Mouse (Mus musculus) layer of hippocampus, postnatal 10 days (tissue): ENCODE results near the gene Rps27l. TPM values are rescaled to one million over a fixed set of nuclear protein-coding genes. Genes with fewer than 3 reads are reported as not detected.

ENCODE experiments used
- DNase-seq, 2 experiments: peaks; one replicate each; pipeline ENCODE4 v3.0.0; 2021; ENCODE audit warnings: low spot score in 2 of 2
- total RNA-seq, 2 experiments: library from RNA; stranded (reverse); gene quantifications; 2 replicates each; pipeline ENCODE4 v1.2.3; 2021

The Rps27l gene
- total RNA-seq, 2 experiments from 2014 or later: 45.4 to 52.1 TPM

DNA sequence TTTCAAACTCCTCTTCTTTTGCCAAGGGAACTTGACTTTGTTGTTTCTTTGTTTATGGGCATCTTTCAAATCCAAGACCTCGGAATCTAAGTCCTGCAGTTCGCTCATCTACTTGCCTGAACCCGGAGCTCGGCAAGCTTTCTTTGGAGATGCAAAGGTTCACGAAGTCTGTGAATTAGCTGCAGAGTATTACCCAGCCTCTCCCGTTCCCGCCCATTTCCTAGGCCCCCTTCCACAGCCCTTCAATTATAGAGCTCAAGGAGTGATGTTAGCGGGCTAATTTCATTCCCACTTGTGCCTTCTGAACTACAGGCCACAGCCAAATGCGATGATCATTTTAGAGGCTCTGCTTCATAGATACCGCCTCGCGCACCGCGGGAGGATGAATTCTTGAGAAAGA, 25.9 kb upstream of the Rps27l start:
- no peak for DNase-seq

DNA sequence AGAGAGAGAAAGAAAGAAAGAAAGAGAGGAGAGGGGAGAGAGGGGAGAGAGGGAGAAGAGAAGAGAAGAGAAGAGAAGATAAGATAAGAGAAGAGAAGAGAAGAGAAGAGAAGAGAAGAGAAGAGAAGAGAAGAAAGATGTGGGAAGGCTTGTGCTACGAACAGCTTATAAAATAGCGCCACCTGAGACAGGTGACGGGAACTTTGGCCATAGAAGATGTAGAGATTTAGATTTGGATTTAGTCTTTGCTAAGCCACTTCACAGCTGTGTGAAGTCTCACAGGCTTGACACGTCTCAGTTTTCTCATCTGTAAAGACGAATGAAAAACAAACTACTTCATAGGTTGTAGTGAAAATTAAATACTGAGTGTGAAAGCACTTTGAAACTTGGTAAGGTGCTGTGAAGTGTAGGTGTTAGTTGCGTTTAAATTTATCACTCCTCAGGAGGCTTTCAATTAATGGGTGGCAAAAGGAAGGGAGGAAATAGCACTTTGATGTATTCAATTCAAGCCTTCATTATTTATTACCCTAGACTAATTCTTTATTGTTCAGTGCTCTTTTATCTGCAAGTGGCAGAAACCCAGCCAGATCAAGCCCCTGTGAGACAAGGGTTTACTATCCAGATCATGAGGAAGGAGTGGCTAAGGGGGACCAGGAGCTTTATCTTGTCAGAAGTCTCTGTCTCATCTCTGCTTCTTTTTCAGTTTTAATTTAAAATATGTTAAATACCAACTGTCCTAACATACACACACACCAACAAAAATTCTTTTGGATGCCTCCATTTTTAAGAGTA, 25.2 kb upstream of the Rps27l start:
- DNase-seq: no peak

DNA sequence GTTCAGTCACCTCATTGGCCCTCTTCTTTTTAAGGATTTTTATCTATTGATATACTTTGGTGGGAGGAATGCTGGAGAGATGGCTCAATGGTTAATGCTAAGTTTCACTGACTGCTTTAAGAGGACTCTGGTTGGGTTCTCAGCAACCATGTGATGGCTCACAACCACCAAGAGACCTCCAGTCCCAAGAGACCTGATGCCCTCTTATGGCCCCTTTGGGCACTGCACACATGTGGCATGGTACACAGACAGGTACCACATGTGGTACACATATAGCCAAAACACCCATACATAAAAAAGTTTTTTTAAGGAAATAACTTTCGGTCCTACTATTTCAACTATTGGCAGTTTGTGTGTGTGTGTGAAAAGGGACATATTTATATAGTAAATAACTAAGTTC, 23.8 kb upstream of the Rps27l start:
- DNase-seq: no peak

DNA sequence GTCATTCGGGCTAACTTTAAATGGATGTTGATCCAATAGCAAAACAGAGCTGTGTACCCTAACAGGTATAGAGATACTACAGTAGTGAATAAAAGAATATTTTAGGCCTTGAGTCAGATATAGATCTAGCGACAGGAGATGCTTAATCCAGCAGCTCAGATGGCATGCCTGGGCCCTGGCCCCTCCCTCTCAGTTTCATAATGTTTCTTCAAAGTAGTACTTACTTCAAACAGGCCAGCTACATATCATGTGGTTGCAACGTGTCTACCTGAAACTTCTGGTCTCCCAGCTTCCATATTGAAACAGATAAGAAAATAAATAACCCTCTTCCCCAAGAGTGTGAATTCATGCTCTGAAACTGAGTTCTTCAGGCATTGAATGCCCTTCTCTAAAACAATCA, 20.0 kb upstream of the Rps27l start:
- DNase-seq: no peak

DNA sequence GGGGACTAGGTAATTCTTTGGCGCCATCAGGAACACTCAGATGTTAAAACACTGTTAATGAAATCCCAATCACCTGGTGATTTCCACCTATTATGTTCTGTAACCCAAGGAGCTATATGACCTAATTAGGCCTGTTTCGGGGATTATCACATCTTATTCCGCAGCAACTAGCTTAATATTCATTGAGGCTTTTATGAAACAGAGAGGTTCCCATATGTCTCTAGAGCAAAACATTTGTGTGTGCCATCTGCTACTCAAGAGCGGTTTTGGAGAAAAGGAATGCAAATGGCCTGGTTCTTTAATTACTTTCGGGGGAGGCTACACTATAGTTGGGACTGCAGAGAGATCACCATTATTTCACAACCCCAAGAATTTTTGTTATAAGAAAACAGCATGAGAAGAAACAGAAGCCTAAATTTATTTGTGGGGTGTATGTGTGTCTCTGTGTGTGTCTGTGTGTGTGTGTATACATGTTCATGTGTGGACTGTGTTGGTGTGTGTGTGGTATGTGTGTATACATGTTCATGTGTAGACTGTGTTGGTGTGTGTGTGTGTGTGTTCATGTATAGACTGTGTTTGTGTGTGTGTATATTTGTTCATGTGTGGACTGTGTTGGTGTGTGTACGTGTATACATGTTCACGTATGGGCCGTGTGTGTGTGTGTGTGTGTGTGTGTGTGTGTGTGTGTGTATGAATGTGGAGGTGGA, 18.0 kb upstream of the Rps27l start:
- no peak for DNase-seq

DNA sequence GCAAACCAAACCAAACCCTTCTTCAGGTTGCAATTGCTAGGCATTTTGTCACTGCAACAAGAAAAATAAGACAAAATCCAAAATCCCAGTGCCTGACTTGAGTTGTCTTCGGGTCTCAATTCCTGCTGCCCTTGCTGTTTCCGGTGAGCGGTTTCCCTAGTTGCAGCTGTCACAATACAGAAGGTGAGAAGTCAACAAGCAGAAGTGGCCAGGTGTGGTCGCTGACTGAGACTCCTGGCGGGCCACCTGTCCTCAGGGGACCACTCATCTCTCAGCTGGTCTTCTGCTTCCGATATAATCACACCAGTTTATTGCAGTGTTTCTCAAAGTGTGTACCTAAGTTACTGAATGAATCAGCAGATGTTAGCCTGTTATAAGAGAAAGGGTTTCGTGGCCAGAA, 15.5 kb upstream of the Rps27l start:
- DNase-seq: no peak

DNA sequence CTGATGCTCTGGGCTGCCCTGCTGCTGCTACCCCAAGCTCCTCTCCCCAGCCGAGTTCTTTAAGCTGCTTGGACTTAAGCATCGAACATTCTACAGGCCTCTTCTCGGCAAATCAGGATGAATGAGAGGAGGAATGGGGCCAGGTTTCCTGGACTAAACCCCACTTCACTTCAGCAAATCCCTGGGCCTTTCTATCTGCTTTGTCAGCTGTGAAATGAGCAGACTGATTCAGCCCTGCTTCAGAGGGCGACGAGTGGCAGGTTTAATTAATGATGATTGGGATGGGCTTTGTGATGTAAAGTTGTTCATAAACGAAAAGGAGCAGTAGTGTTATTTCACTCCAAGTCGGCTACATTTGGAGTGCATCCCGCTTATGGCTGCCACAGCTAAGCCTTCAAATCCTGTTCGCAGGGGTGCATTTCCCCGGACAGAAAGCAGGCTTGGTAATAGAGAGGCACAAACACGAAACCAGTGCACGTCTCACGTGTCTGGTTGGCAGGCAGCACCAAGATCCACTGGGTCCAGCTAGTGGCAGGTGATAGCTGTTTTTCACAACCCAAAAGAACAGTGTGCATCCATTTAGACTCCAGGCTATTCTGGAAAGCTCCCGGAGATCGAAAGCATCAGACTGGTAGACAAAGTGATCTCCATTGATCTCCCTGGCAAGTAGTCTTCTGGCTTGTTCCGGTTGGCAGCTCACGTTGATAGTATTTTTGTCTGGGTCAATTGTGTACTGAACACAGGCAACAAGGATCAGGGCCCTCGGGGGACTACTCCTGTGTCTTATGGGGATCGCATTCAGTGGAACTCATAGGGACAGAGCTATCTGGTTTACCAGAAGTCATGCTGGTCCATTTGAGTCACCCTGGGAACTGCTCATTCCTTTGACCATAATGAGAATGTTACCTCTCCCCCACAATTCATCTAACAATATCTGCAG, 11.7 kb upstream of the Rps27l start:
- peak in 1 of 2 experiments; percentile 35 for DNase-seq

DNA sequence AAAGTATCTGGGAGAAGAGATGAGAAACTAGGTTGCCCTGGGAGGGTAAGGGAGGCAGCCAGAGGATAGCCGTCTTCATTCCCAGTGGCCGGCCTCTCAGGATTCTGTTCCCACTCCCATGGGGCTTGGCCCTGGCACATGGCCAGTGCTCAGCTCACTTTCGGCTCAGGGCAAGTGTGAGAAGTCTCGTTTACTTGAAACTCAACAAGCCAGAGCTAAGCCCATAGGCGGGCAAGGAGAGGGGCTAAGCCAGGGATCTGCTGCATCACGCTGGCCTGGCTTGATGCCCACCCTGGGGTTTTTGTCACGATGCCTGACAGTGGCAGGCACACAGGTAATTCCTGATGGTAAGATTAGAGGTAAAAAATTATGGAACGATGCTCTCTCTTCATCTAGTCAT, 8.4 kb upstream of the Rps27l start:
- DNase-seq: peak in 1 of 2 experiments; percentile 33

DNA sequence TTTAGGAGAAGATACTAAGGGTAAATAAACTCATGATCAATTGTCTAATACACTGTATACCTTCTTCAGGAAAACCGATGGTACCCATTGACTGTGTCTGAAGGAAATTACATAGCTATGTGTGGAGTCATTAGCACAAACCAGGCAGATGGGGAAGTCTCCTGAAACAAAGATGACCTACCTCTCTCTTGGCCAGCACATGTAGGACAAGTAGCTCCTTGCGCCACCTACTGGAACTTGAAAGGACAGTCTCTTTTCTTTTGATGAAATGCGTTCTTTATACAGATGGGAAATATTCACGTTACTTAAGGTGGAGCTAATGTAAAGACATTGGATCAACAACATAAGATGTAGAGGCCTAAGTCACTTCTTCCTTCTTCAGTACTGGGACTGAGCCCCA, 7.0 kb upstream of the Rps27l start:
- peak in 1 of 2 experiments; percentile 29 for DNase-seq

DNA sequence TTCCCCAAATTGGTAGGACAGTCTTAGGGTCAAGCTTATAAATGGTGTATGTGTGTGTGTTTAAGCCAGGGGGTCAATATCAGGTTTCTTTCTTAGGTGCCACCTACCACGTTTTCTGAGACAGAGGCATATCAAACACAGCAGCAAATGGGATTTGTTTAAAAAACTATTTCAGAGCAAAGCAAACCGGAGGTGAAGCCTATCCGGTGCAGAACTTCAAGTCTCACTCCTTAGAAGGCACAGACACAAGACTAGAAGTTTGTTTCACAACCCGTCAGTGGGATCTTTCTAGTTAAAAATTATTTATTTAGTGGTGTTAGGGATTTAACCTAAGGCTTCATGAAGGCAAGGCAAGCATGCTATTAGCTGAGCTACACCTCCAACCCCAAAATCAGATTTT, 725 bp upstream of the Rps27l start:
- no peak for DNase-seq

DNA sequence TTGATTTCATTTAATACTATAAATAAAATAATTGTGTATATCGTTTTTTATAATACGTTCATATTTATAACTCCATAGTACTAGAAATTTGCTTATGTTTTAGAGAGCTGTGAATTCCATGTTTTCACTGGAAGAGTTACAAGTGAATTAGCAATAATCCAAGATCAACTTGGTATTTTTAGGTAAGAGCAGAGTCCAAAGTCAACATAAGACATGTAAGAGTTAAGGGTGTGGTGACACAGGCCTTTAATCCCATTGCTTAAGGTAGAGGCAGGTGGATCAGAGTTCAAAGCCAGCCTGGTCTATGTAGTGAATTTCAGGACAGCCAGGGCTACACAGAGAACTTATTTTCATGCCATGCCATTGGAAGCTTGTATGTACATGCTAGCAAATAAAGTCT, 2.6 kb downstream of the Rps27l start:
- DNase-seq: no peak

DNA sequence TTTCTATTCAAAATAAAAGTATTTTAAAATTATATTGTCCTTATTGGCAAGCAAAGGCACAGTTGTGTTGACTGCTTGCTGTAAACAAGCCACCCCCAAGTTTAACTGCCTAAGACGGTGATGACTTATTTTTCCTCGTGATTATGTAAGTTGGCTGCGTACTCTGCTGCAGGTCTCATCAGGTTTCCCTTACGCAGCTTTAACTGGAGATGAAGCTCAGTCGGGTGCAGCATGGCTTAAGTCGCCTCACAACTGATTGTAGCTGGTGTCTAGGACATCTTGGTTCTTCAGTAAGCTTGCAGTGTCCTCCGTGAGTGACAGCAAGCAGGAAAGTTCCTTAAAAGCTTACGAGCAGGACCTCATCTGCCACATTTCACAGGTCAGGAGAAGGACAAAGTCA, 6.4 kb downstream of the Rps27l start:
- no peak for DNase-seq

DNA sequence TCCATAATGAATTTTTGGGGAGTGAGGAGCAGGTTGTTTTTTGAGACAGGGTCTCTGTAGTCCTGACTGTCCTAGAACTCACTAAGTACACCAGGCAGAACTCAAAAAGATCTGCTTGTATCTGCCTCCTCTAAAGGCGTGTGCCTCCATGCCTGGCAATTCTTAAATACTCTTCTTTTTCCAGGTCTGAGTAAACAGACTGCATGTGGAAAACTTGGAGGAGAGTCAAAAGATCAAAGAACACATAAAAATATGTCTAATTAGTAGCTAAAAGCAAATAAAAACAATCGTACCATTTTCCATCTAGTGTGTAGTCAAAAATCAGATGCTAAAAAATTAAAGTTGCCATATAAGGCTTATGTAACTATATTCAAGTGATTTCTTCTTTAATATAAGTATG, 7.0 kb downstream of the Rps27l start:
- no peak for DNase-seq

DNA sequence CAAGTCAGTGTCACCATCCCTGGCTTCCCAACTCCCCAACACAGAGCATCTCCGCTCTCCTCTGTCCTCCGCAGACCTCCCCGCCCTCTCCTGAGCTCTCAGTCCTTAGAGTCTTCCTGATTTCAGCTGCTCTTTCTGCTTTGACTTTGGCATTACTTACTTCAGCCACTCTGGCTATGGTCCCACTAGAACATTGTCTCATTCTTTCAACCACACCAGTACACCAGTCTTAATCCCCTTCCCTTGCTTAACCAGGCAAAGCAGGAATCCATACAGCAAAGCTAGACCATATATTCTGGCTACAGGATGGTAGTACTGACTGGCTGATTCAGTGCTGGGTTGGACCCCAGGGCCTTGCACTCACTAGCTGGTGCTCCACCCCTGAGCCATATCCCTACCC, 11.6 kb downstream of the Rps27l start:
- no peak for DNase-seq

DNA sequence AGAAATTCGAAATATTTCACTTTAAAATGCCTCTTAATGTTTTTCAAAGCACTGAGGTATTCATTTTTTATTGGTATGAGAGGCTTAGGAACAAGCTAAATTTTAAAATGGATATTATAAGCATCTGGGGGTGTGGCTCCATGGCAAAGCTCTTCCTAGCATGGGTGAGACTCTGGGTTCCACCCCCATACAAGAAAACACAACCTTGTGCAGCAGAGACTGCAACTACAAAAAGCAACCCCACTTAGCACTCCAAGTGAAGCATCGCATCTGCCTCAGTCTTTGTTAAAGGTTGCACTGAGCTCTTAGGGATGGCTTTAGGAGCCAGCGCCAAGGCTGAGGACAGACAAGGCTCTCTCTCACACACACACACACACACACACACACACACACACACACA, 15.6 kb downstream of the Rps27l start:
- no peak for DNase-seq

DNA sequence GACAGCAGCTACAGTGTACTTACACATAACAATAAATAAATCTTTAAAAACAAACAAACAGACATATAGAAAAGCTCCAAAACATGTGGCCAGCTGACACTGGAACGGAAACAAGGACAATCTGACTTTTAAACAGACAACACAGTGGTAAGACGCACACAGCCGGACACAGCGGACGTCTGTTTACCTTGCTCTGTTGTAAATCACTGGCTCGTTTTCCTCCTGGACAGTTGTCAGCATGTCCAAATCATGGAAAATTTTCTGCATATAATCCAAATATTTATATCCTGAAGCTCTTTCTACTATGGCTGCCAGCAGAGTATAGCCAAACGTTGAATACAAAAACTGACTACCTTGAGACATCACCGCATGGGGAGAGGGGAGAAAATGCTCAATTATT, 21.6 kb downstream of the Rps27l start:
- DNase-seq: no peak

DNA sequence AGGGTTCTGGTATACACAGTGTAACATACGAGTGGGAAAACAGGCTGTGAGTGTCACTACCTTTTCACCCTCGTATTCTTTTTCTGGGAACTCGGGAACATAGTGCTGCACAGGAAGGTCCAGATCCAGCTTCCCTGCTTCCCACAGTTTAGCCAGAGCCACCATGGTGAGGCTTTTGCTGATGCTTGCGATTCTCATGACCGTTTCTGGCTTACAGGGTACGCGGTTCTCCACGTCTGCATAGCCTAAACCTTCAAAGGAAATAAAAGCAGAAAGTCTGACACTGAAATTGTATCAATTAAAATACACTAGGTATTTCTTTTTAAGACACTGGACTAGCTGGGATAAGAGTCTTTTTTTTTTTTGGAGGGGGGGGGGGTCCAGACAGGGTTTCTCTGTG, 25.2 kb downstream of the Rps27l start:
- DNase-seq: no peak

DNA sequence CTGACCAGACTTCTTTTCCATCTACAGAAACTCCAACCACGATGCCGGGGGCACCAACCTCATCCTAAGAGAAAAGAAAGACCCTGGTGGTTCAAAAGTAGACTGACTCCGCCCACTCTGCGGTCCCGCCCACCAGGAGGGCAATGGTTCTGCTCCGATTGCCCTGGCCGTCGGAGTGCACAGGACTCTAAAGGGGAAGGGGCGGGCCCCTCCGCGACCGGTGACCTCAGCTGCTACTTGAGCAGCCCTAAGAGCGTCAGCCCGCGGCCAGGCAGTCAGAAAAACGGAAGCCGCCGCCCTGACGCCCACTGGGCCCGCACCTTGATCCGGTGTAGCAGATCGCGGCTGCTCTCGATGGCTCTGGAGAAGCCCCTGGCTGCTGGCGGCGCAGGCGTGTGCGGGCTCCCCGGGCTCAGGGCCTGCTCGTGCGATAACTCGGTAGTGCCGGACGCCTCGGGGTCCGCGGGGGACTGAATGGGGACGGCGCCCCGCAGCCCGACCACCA, 28.9 kb downstream of the Rps27l start:
- DNase-seq: peak; percentile 62 to 69

DNA sequence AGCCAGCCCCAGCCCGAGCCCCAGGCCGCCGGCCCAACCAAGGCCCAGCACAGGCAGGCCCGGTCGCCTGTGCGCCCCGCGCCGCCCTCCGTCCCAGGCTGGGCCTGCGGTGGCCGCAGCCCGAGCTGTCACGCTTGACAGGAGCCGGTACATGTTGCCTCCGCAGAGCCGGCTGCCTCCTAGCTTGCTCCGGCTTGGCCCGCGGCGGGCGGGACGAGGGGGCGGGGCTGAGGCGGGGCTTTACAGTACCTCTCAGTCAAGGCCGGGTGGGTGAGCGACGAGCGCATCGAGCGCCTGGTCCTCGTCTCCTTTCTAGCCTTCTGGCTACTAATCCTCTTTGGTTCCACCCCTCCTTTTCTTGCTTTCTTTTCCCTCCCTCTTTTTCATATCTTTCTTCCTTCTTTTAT, 29.4 kb downstream of the Rps27l start, which contains the start of gene Lactb:
Lactb (minus strand) TSS at position 246 of the 407 bp plus-strand sequence.
- peak; percentile 92 to 95 for DNase-seq

DNA sequence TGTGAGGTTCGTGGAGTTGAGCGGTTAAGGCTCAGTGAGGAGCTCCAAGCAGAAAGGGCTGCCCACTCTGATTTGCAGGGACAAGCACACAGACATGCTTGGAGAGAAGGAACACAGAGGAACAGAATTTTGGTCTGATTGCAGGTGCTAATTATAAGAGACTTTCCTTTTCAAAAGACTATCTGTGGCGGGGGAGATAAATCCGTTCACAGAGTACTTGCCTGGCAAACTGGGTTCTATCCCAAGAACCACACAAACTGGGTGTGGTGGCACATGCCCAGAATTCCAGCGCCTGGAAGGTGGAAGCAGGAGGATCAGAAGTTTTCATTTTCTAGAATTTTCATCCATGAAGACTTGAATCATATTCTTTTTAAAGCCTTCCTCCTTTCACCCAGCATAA, 31.2 kb downstream of the Rps27l start:
- no peak for DNase-seq

DNA sequence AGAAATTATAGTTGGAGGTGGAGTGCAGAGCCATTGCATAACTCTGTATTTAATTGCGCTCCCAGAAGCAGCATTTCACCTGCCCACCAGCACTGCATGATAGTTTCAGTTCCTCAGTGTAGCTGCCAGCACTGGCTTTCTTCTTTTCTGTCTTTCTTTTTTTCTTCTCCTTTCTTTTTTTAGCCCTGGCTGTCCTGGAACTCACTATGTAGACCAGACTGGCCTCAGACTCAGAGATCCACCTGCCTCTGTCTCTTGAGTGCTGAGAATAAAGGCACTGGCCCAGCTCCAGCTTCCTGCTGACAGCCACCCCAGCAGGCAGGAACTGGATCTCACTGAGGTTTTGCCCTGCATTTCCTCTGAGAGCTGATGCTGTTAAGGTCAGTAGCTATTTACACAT, 32.1 kb downstream of the Rps27l start:
- DNase-seq: no peak
